Mouse (Mus musculus): ENCODE measurements around the gene Yif1b. TPM values are rescaled to one million over a fixed set of nuclear protein-coding genes. Genes with fewer than 3 reads are reported as not detected.
"Not testable (repeated sequence)": the region's sequence is repeated elsewhere in the genome, so short reads cannot be mapped to it uniquely, and the experiment has no call there.

Yif1b gene
- polyA plus RNA-seq, 1 experiment from 2014 or later, result 114 TPM

GRCm38 (mm10) chr7:29212775-29213560 lies 25.2 kb upstream of the Yif1b start:
- not testable (repeated sequence) for H3K27me3 ChIP-seq (ENCODE audit: control insufficient read depth, insufficient read depth, low read length); H3K4me1 ChIP-seq (ENCODE audit: control insufficient read depth in 2 of 2, insufficient read depth in 2 of 2, low read length in 2 of 2); H3K27ac ChIP-seq (replicated peaks in 1 of 2; ENCODE audit: control insufficient read depth in 1 of 2, insufficient read depth in 1 of 2, low read depth in 2 of 2, low read length in 2 of 2); H3K36me3 ChIP-seq (ENCODE audit: control insufficient read depth, insufficient read depth, low read length); ATAC-seq (ENCODE audit: insufficient number of reproducible peaks, insufficient read depth, low FRiP score, low read depth); H3K4me3 ChIP-seq (ENCODE audit: control insufficient read depth in 1 of 2, insufficient read depth in 1 of 2, low read depth in 1 of 2, low read length in 2 of 2); H3K9ac ChIP-seq (ENCODE audit: low read length)
- Histone ChIP-seq H3K4me2 (ENCODE audit: low read length) (0 out of 2 replicates have a peak overlapping the region, but pooled peaks have one; percentile 11), H3K9me3 (ENCODE audit: control insufficient read depth, low read length) (peaks cover 18% of the 10 kb centered on the region)
- 16% methylated on average over 40 of the region's 40 CpGs for WGBS

- no peak for ATAC-seq (ENCODE audit: insufficient number of reproducible peaks, insufficient read depth, low FRiP score, low read depth)
These were observed 24.4 kb upstream of the Yif1b start, which contains the start of gene Catsperg1 for GRCm38 (mm10) chr7:29213675-29214082. TSS of gene Catsperg1 (minus strand) at chr7:29214035.

GRCm38 (mm10) chr7:29214236-29214635 lies 23.9 kb upstream of the Yif1b start:
- Histone ChIP-seq H3K4me1 (ENCODE audit: control insufficient read depth in 2 of 2, insufficient read depth in 2 of 2, low read length in 2 of 2) (peaks cover 4 to 5% of the 10 kb centered on the region in 2 experiments; a peak in 1 of 4 replicates), H3K27ac (replicated peaks in 1 of 2; ENCODE audit: control insufficient read depth in 1 of 2, insufficient read depth in 1 of 2, low read depth in 2 of 2, low read length in 2 of 2) (no peak overlapping the region), H3K4me3 (ENCODE audit: control insufficient read depth in 1 of 2, insufficient read depth in 1 of 2, low read depth in 1 of 2, low read length in 2 of 2) (no peak overlapping the region), H3K27me3 (ENCODE audit: control insufficient read depth, insufficient read depth, low read length) (peaks cover 8% of the 10 kb centered on the region; the same call in 1 of the 2 replicates), H3K36me3 (ENCODE audit: control insufficient read depth, insufficient read depth, low read length) (no peaks in the 10 kb centered on the region), H3K9me3 (ENCODE audit: control insufficient read depth, low read length) (peaks cover 18% of the 10 kb centered on the region), H3K9ac (ENCODE audit: low read length) (no peak overlapping the region), H3K4me2 (ENCODE audit: low read length) (no peak overlapping the region)
- WGBS, result 54% methylated on average over 2 of the region's 2 CpGs
- no peak for ATAC-seq (ENCODE audit: insufficient number of reproducible peaks, insufficient read depth, low FRiP score, low read depth)

More at GRCm38 (mm10) chr7:29213675-29214082, 24.4 kb upstream of the Yif1b start, which contains the start of gene Catsperg1:
- H3K27me3 ChIP-seq (ENCODE audit: control insufficient read depth, insufficient read depth, low read length), result peaks cover 8% of the 10 kb centered on the region; the same call in 1 of the 2 replicates
- 8% methylated on average over 20 of the region's 20 CpGs for WGBS
- 0 out of 2 replicates have a peak within 1 kb of the TSS, but pooled peaks have one; percentile 11 for H3K4me2 ChIP-seq (ENCODE audit: low read length)
- peaks cover 4 to 5% of the 10 kb centered on the region in 2 experiments; a peak in 1 of 4 replicates for H3K4me1 ChIP-seq (ENCODE audit: control insufficient read depth in 2 of 2, insufficient read depth in 2 of 2, low read length in 2 of 2)
- no peak within 1 kb of the TSS for H3K9ac ChIP-seq (ENCODE audit: low read length)
- no peak within 1 kb of the TSS for H3K27ac ChIP-seq (replicated peaks in 1 of 2; ENCODE audit: control insufficient read depth in 1 of 2, insufficient read depth in 1 of 2, low read depth in 2 of 2, low read length in 2 of 2)
- H3K4me3 ChIP-seq (ENCODE audit: control insufficient read depth in 1 of 2, insufficient read depth in 1 of 2, low read depth in 1 of 2, low read length in 2 of 2), result no peak within 1 kb of the TSS
- no peaks in the 10 kb centered on the region for H3K36me3 ChIP-seq (ENCODE audit: control insufficient read depth, insufficient read depth, low read length)
- peaks cover 18% of the 10 kb centered on the region for H3K9me3 ChIP-seq (ENCODE audit: control insufficient read depth, low read length)

- WGBS, result 45% methylated on average over 15 of the region's 15 CpGs
These were observed 23.3 kb upstream of the Yif1b start for GRCm38 (mm10) chr7:29214846-29215245.

GRCm38 (mm10) chr7:29224756-29225394 lies 13.3 kb upstream of the Yif1b start:
- peaks cover 6% of the 10 kb centered on the region for H3K9me3 ChIP-seq (ENCODE audit: control insufficient read depth, low read length)
- H3K4me1 ChIP-seq (ENCODE audit: control insufficient read depth in 2 of 2, insufficient read depth in 2 of 2, low read length in 2 of 2), result no peaks in the 10 kb centered on the region
- 20% methylated on average over 16 of the region's 16 CpGs for WGBS
- peaks cover 18% of the 10 kb centered on the region; the same call in 1 of the 2 replicates for H3K36me3 ChIP-seq (ENCODE audit: control insufficient read depth, insufficient read depth, low read length)
- H3K9ac ChIP-seq (ENCODE audit: low read length), result no peak overlapping the region
- ATAC-seq (ENCODE audit: insufficient number of reproducible peaks, insufficient read depth, low FRiP score, low read depth), result no peak
- H3K27me3 ChIP-seq (ENCODE audit: control insufficient read depth, insufficient read depth, low read length), result no peaks in the 10 kb centered on the region
- H3K27ac ChIP-seq (replicated peaks in 1 of 2; ENCODE audit: control insufficient read depth in 1 of 2, insufficient read depth in 1 of 2, low read depth in 2 of 2, low read length in 2 of 2), result no peak overlapping the region
- H3K4me3 ChIP-seq (ENCODE audit: control insufficient read depth in 1 of 2, insufficient read depth in 1 of 2, low read depth in 1 of 2, low read length in 2 of 2), result no peak overlapping the region
- no peak overlapping the region for H3K4me2 ChIP-seq (ENCODE audit: low read length)

More at GRCm38 (mm10) chr7:29214846-29215245, 23.3 kb upstream of the Yif1b start:
- H3K9ac ChIP-seq (ENCODE audit: low read length), result no peak overlapping the region
- peaks cover 23% of the 10 kb centered on the region for H3K9me3 ChIP-seq (ENCODE audit: control insufficient read depth, low read length)
- peaks cover 4 to 5% of the 10 kb centered on the region in 2 experiments; a peak in 1 of 4 replicates for H3K4me1 ChIP-seq (ENCODE audit: control insufficient read depth in 2 of 2, insufficient read depth in 2 of 2, low read length in 2 of 2)
- H3K27me3 ChIP-seq (ENCODE audit: control insufficient read depth, insufficient read depth, low read length), result peaks cover 8% of the 10 kb centered on the region; the same call in 1 of the 2 replicates
- no peak overlapping the region for H3K27ac ChIP-seq (replicated peaks in 1 of 2; ENCODE audit: control insufficient read depth in 1 of 2, insufficient read depth in 1 of 2, low read depth in 2 of 2, low read length in 2 of 2)
- H3K36me3 ChIP-seq (ENCODE audit: control insufficient read depth, insufficient read depth, low read length), result no peaks in the 10 kb centered on the region
- no peak overlapping the region for H3K4me2 ChIP-seq (ENCODE audit: low read length)
- ATAC-seq (ENCODE audit: insufficient number of reproducible peaks, insufficient read depth, low FRiP score, low read depth), result no peak
- H3K4me3 ChIP-seq (ENCODE audit: control insufficient read depth in 1 of 2, insufficient read depth in 1 of 2, low read depth in 1 of 2, low read length in 2 of 2), result no peak overlapping the region

- Histone ChIP-seq H3K27ac (replicated peaks in 1 of 2; ENCODE audit: control insufficient read depth in 1 of 2, insufficient read depth in 1 of 2, low read depth in 2 of 2, low read length in 2 of 2) (no peak overlapping the region), H3K4me2 (ENCODE audit: low read length) (no peak overlapping the region), H3K36me3 (ENCODE audit: control insufficient read depth, insufficient read depth, low read length) (peaks cover 18% of the 10 kb centered on the region; the same call in 1 of the 2 replicates), H3K9me3 (ENCODE audit: control insufficient read depth, low read length) (no peaks in the 10 kb centered on the region), H3K9ac (ENCODE audit: low read length) (no peak overlapping the region), H3K4me1 (ENCODE audit: control insufficient read depth in 2 of 2, insufficient read depth in 2 of 2, low read length in 2 of 2) (no peaks in the 10 kb centered on the region), H3K27me3 (ENCODE audit: control insufficient read depth, insufficient read depth, low read length) (no peaks in the 10 kb centered on the region), H3K4me3 (ENCODE audit: control insufficient read depth in 1 of 2, insufficient read depth in 1 of 2, low read depth in 1 of 2, low read length in 2 of 2) (no peak overlapping the region)
- no peak for ATAC-seq (ENCODE audit: insufficient number of reproducible peaks, insufficient read depth, low FRiP score, low read depth)
- 73% methylated on average over 13 of the region's 13 CpGs for WGBS
These were observed 12.6 kb upstream of the Yif1b start for GRCm38 (mm10) chr7:29225520-29225919.

GRCm38 (mm10) chr7:29228202-29228601 lies 9.9 kb upstream of the Yif1b start:
- ATAC-seq (ENCODE audit: insufficient number of reproducible peaks, insufficient read depth, low FRiP score, low read depth), result no peak
- no peak overlapping the region for H3K4me2 ChIP-seq (ENCODE audit: low read length)
- H3K4me3 ChIP-seq (ENCODE audit: control insufficient read depth in 1 of 2, insufficient read depth in 1 of 2, low read depth in 1 of 2, low read length in 2 of 2), result no peak overlapping the region
- H3K36me3 ChIP-seq (ENCODE audit: control insufficient read depth, insufficient read depth, low read length), result 0 out of 2 replicates have a peak, but pooled peaks cover 13% of the 10 kb centered on the region
- no peaks in the 10 kb centered on the region for H3K9me3 ChIP-seq (ENCODE audit: control insufficient read depth, low read length)
- peaks cover 0 to 8% of the 10 kb centered on the region in 2 experiments; a peak in 3 of 4 replicates for H3K4me1 ChIP-seq (ENCODE audit: control insufficient read depth in 2 of 2, insufficient read depth in 2 of 2, low read length in 2 of 2)
- peaks cover 8% of the 10 kb centered on the region for H3K27me3 ChIP-seq (ENCODE audit: control insufficient read depth, insufficient read depth, low read length)
- 66% methylated on average over 4 of the region's 4 CpGs for WGBS
- no peak overlapping the region for H3K9ac ChIP-seq (ENCODE audit: low read length)
- H3K27ac ChIP-seq (replicated peaks in 1 of 2; ENCODE audit: control insufficient read depth in 1 of 2, insufficient read depth in 1 of 2, low read depth in 2 of 2, low read length in 2 of 2), result no peak overlapping the region
